Mouse (Mus musculus) CD4-positive helper T cell, adult 2 months (primary cell): Measurements from ENCODE around the gene Rcor1.
A peak's percentile ranks its signal among the peaks of the same experiment; 100 is the strongest.

Source experiments
- DNase-seq: peaks from one replicate; pipeline ENCODE4 v3.0.0-alpha.2; 2012; ENCODE audit warnings: low read depth, missing footprints, low spot score

Rcor1 gene

GRCm38 (mm10) chr12:111021138-111021537 is 18.0 kb upstream of the Rcor1 start:
- DNase-seq = no peak

GRCm38 (mm10) chr12:111021577-111021976 is 17.6 kb upstream of the Rcor1 start:
- no peak for DNase-seq

- DNase-seq = no peak
Measured at GRCm38 (mm10) chr12:111028176-111029167, 10.7 kb upstream of the Rcor1 start.

DNA sequence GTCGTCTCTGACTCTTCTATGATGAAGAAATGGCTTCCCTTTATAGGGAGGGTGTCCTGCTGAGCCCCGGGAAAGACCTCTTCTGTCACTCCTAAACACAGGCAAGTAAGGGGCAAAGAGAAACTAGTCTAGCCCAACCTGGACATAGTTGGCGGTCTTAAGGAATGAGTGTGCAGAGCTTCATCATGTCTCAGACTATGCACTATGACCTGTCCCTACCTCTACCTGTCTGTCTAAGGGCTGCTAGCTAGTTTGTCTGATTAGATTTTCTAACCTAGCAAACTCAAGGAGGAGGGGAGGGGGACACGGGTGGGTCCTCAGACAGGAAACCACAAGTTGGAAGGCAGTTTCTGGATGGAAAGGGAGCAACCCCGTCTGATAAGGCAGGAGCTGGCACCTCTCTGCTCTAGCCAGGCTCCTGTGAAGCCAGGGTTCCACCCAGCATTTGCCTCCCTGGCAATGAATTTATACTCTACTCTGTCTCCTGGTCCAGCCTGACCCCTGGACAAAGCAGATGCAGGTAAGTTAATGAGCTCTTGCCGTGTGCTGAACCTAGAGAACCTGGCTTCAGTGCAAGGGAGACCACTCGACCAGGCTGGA is 9.8 kb upstream of the Rcor1 start:
- DNase-seq = no peak

DNA sequence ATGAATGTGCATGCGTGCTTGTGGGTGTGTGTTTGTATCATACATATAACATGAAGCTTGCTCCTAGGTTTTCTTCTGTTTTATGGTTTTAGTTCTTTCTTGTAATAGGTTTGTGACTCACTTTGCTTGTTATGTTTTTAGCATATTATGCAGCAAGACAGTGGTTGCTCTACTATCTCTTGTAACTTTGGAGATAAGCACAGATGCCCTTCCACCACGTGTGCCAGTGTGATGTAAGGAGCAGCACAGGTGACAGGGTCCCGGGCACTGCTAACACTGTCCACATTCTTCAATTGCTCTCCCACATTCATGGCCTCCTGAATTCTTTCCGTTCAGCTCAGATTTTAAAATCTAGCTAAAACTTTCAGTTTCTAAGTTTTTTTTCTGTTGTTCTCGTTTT is 6.3 kb upstream of the Rcor1 start:
- DNase-seq = no peak

DNA sequence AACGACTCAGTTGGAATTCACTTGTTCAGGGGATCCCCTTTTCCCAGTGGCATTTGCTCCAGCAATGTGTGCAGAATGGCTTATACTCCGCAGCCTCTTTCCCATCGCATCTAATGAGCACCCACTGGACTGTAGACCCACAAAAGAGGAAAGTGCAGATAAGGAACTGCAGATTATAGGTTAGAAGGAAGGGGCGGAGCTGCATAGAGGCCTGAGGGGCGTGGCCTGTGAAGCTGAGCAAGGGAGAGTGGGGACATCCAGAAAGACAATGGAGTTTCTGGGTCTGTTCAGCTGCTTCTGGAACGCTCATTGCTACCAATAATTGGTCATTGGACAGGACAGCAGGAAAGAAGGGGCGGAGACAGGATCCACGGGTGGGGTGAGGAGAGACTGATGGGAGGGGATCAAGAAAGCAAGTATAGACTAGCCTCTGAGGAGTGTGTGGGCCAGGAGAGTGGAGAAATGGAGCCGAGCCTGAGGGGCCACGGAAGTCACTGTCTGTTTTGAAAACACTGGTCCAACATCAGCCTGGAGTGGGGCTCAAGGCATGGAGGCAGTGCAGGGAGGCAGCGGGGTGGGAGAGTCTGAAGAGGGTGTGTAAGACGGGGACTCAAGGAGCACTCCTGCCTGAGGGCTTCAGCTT is 3.8 kb upstream of the Rcor1 start:
- DNase-seq = peak; percentile 25

DNA sequence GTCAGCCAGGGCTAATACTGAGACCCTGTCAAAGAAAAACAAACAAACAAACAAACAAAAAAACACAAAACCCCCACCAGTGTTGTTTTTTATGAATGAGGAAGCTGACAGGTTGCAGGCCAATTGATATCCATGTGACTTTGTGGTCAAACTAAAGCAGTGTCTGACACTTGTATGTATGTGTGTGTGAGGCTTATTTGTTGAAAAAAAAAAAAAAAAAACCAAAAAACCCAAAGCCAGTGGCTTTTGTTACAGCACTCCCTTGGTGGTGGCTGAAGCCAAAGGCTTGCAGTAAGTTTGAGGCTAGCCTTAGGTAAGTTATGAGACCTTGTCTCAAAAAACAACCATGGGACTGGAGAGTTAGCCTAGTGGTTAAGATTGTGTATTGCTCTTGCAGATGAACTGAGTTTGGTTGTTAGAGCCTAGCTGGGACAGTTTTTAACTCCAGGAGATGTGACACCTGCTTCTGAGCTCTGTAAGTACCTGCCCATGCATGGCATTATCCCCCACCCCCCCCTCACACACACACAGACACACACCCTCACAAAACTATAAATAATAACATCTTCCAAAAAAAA is 2.9 kb upstream of the Rcor1 start:
- peak; percentile 46 for DNase-seq

DNA sequence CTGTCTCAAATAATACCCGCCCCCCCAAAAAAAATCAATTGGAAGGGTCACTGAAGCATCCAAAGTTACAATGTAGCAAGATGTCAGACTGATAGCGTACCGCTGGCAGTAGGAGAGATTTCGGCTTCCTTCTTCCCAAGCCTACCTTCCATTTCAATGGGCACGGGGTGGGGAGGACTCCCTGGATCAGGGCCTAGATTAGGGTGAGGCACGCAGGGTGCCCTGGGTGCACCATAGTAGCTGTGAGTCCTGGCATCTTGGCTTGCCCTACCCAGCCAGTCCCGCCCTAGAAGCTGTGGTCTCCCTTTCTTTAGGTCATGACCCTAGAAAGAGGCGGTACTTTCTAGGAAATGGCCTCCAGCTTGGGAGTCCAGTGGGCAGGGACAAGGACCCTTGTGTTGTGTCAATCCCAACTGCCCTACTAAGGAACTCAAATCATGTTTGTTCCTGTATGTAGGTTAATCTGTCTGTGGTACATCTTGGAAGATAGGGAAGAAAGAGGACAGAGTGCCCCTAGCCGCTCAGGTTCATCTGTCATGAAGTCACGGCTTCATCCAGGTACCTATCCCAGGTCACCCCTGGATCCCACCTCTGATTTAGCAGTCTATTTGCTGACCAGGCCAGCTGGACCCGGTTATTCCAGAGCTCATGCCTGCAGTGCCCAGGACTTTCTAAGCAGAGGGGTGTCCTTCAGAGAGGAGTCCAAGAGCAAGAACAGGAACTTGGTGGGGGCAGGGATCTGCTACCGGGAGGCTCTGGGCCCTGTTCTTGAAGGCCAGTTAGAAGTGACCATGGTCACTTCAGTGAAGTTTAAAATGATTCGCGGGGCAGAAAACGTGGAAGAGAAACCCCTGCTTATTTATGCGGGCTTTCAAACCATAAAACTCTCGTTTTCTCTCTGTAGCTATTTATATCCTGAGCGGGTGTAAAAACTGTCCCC is 1.6 kb upstream of the Rcor1 start:
- peak; percentile 20 for DNase-seq

DNA sequence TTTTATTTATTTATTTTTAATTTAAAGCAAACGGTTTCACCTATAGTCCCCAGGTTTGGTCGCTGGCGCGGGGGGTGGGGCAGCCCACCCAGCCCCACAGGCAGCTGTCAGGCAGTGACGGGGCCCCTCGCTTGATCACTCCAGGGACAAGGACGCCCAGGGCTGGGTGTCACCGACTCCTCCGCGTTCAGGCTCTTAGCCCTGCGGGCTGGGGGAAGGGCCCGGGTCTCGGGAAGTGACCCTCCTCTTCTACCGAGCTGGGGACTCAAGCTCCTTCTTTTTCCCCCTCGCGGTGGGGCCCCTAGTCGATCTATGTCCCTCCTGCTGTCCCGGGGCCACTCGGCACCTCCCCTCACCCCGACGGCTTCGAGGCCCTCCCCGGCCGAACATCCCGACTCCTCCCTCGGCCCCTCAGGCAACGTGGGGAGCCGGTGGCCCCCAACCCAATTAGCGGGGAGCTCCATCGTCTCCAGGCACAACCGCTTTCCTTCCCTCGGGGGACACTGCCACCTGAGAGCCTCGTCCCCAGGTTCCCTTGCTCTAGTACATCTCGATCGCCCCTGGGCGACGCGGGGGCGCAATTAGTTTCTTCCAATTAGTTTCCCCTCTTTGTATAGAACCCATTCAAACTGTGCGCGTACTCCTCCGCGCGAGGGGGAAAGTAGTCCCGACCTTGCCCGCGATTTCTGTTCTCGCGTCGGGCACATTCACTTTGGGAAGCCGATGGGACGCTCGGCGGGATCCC is 748 bp upstream of the Rcor1 start:
- no peak for DNase-seq

DNA sequence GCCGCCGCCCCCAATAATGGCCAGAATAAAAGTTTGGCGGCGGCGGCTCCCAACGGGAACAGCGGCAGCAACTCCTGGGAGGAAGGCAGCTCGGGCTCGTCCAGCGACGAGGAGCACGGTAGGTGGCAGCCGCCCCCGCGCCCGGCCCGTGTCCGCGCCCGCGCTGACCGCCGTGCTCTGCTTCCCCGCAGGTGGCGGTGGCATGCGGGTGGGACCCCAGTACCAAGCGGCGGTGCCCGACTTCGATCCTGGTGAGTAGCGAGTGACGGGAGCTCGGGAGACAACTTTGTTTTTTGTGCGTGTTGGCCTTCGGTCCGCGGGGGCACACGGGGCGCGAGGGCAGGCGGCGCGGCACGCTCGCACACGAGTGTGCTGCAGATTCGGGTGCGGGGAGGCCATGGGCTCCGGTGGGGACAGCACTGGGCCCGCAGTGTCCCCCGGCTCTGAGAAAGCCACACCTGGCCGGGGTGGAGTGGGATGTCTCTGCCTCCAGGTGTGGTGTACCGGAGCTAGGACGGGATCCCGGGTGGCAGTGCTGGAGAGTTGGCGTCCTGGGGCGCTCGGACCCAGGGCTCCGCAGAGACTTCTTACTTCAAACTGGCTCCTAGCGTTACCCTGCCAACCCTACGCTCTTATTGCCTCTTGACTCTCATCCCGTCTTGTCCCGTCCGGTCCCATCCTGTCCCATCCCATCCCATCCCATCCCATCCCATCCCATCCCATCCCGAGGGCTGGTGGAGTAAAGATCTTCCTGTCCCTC is 800 bp downstream of the Rcor1 start:
- DNase-seq = peak; percentile 54

DNA sequence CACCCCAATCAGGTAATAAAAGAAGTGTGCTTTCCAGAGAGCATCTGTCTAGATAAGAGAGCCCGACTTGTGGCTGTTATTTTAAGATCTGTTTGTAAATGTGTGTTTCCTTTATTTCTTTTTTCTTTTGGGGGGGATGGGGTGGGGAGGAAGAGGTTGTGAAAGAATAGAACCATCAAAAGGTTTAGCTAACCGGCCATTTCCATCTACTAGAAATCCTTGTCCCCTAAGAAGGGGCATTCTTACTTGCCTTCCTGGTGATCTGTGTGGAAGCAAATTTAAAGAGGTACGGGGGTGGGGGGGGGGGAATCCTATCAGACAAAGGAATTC is 1.3 kb downstream of the Rcor1 start:
- peak; percentile 57 for DNase-seq

DNA sequence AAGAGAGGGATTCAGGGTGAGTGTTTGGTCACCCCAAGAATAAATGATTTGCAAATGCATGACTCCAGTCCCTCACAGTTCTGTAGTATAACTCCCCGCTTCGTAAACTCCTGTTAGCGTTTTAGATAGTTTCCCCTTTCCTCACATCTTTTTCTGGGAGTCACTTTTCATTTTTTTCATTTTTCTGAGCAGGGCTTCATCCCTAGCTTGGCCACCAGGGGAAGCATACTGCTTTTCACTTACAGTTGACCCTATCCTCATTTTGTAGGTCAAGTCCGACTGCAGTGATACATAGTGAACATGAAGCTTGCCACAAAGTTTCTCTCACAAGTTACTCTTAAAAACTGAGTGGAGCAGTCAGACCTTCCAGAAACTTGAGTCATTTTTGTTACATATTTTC is 2.0 kb downstream of the Rcor1 start:
- DNase-seq = peak; percentile 47

GRCm38 (mm10) chr12:111042365-111042764 is 3.2 kb downstream of the Rcor1 start:
- no peak for DNase-seq

GRCm38 (mm10) chr12:111044880-111045279 is 5.7 kb downstream of the Rcor1 start:
- DNase-seq = peak; percentile 19

GRCm38 (mm10) chr12:111046866-111047265 is 7.7 kb downstream of the Rcor1 start:
- DNase-seq = no peak

- peak; percentile 36 for DNase-seq
Measured at GRCm38 (mm10) chr12:111048201-111048600, 9.1 kb downstream of the Rcor1 start.

- no peak for DNase-seq
Measured at GRCm38 (mm10) chr12:111050256-111050655, 11.1 kb downstream of the Rcor1 start.

DNA sequence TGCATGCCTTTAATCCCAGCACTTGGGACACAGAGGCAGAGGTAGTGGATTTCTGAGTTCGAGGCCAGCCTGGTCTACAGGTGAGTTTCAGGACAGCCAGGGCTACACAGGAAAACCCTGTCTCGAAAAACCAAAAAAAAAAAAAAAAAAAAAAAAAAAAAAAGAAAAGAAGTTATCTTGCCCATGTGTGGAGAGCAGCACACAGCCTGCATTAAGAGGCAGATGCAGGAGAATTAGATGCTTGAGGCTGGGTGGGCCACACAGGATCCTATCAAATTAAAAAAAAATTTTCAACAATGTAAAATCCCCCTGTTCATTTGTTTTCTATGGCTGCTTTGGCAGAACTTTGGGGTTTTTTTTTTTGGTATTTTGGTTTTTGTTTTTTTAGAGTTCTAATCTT is 24.2 kb downstream of the Rcor1 start:
- DNase-seq = no peak

- DNase-seq = no peak
Measured at GRCm38 (mm10) chr12:111064220-111064619, 25.1 kb downstream of the Rcor1 start.

DNA sequence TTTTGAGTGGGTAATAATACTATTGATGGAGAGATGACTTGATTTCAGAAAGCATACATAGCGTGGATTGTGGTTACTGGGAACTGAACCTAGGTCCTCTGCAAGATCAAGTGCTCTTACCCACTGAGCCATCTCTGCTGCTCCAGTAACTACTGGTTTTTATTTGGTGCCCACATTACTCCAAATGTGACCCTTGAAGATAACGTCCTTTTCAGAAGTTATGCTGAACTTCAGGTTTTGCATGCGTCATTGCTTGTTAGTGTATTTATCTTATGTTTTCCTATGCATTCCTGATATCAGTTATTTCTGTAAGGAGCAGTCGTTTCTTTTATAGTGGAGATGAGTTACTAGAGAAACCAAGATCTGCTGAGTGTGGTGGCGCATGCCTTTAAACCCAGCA is 26.2 kb downstream of the Rcor1 start:
- DNase-seq = no peak
